Mouse (Mus musculus): ENCODE results near the gene Rbm46. TPM values are rescaled to one million over a fixed set of nuclear protein-coding genes. Genes with fewer than 3 reads are reported as not detected.
A peak's percentile ranks its signal among the peaks of the same experiment; 100 is the strongest.

The Rbm46 gene
- polyA plus RNA-seq (2012; rRNA removed), result not detected in 2 replicates

DNA sequence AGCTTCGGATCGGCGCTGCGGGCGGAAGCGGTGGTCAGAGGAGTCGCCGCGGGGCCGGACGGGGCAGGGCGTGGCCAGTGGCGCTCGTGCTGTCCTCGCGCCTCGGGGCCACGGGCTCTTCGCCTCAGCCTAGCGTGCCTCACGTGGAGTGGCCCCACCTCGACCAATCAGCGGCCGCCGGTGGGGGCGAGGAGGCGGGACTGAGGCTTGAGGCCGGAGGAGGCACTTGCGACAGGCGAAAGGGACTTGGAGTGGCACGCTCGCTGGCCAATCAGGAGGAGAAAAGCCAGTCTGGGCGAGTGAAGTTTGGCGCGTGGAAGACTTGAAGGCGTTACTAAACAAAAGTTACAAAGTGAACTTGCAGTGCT is at the start of gene Rbm46:
Gene Rbm46 (minus strand): TSS at position 112 of the 368 bp plus-strand sequence.
- peak; percentile 2 for DNase-seq
- TF ChIP-seq POLR2A (IDR thresholded peaks at IDR 0.05; ENCODE audit: control insufficient read depth, extremely low read depth, insufficient read depth, low read length, poor library complexity) (no peak), CTCF (IDR thresholded peaks at IDR 0.05; ENCODE audit: borderline replicate concordance, control insufficient read depth, extremely low read depth, insufficient read depth, low read length, poor library complexity) (no peak)
- Histone ChIP-seq H3K4me3 (ENCODE audit: control insufficient read depth, insufficient read depth, low read length) (no peak within 1 kb of the TSS), H3K4me1 (replicated peaks; ENCODE audit: control insufficient read depth, insufficient read depth, low read length) (no peaks in the 10 kb centered on the region), H3K27ac (ENCODE audit: control insufficient read depth, insufficient read depth, low read length) (no peak within 1 kb of the TSS), H3K27me3 (ENCODE audit: control insufficient read depth, insufficient read depth, low read length) (peaks cover 5% of the 10 kb centered on the region; the same call in 1 of the 2 replicates), H3K36me3 (ENCODE audit: control insufficient read depth, insufficient read depth, low read length) (no peaks in the 10 kb centered on the region)
- WGBS, result 32% methylated on average over 36 of the region's 36 CpGs

DNA sequence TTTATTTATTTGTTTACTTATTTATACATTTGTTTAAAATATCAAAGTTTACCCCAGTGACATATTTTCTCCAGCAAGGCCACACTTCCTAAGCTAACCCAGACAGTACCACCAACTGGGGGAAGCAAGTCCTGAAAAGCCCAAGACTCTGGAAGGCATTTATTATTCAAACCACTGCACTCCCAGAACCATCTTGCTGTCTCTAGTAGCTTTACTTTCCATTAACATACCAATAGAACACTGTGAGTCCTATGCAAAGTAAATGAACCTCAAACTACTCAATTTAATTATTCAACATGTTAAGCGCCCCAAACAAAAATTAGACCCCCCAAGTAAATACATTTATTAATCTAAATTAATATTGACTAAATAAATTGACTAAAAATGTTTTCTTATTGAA is 39.3 kb upstream of the Rbm46 start:
- Histone ChIP-seq H3K27ac (ENCODE audit: control insufficient read depth, insufficient read depth, low read length) (no peak overlapping the region), H3K4me1 (replicated peaks; ENCODE audit: control insufficient read depth, insufficient read depth, low read length) (no peaks in the 10 kb centered on the region), H3K27me3 (ENCODE audit: control insufficient read depth, insufficient read depth, low read length) (no peaks in the 10 kb centered on the region), H3K36me3 (ENCODE audit: control insufficient read depth, insufficient read depth, low read length) (no peaks in the 10 kb centered on the region), H3K4me3 (ENCODE audit: control insufficient read depth, insufficient read depth, low read length) (no peak overlapping the region)
- no peak for DNase-seq
- TF ChIP-seq POLR2A (IDR thresholded peaks at IDR 0.05; ENCODE audit: control insufficient read depth, extremely low read depth, insufficient read depth, low read length, poor library complexity) (no peak), CTCF (IDR thresholded peaks at IDR 0.05; ENCODE audit: borderline replicate concordance, control insufficient read depth, extremely low read depth, insufficient read depth, low read length, poor library complexity) (no peak)
- 83% methylated on average over 1 of the region's 1 CpGs for WGBS

DNA sequence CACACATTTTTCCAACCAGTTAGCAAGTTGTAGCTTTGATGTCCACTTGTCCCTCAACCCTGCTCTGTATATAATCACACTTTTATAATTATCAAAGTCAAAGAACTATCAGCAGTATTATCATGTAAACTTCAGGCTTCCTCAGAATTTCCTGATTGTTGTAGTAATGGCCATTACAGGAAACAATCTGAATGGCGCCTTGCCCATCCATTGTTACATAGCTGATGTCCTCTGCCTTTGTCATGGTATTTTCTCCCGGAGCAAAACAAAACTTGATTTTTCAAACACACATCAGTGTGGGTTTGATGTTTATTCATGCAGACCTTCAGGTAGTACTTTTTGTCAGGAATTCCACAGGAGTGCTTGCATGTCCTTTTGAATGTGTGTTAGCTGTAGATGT is 32.4 kb upstream of the Rbm46 start:
- DNase-seq, result no peak
- Histone ChIP-seq H3K27ac (ENCODE audit: control insufficient read depth, insufficient read depth, low read length) (no peak overlapping the region), H3K36me3 (ENCODE audit: control insufficient read depth, insufficient read depth, low read length) (no peaks in the 10 kb centered on the region), H3K4me3 (ENCODE audit: control insufficient read depth, insufficient read depth, low read length) (no peak overlapping the region), H3K4me1 (replicated peaks; ENCODE audit: control insufficient read depth, insufficient read depth, low read length) (no peaks in the 10 kb centered on the region), H3K27me3 (ENCODE audit: control insufficient read depth, insufficient read depth, low read length) (no peaks in the 10 kb centered on the region; the same call in 1 of the 2 replicates)
- TF ChIP-seq POLR2A (IDR thresholded peaks at IDR 0.05; ENCODE audit: control insufficient read depth, extremely low read depth, insufficient read depth, low read length, poor library complexity), result no peak
- no peak for TF ChIP-seq CTCF (IDR thresholded peaks at IDR 0.05; ENCODE audit: borderline replicate concordance, control insufficient read depth, extremely low read depth, insufficient read depth, low read length, poor library complexity)
- WGBS, result 42% methylated on average over 2 of the region's 2 CpGs

DNA sequence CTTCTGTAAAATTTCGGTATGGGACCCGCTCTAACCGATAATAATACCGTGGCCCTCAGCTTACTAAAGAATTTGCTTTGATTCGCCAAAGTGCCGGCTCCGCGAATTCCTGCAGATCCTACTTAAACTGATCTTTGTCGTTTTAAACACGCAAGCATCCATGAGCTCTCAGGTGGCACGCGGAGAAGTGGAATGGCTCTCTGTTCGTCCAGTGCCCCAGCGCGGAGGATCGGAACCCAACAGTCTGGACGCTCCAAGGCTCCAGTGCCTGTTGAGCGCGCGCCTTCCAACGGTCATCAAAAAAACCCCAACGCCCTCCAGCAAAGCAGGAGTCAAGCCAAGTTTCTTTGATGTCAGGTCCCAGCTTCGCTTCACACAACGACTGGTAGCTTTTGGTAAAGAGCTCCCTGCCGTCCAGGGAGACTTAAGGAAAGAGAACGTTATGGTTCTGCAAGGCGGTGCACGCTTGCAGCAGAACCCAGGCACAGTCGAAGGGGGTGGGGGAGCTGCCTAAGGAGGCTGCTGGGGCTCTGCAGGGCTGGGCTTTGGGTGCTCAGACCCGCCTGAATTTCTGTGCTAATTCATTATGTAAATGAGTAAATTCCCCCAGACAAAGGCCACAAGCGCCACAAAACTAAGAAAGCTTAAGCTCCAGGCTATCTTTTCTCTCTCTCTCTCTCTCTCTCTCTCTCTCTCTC is 28.1 kb upstream of the Rbm46 start:
- Histone ChIP-seq H3K27me3 (ENCODE audit: control insufficient read depth, insufficient read depth, low read length) (no peaks in the 10 kb centered on the region; the same call in 1 of the 2 replicates), H3K4me1 (replicated peaks; ENCODE audit: control insufficient read depth, insufficient read depth, low read length) (no peaks in the 10 kb centered on the region), H3K4me3 (ENCODE audit: control insufficient read depth, insufficient read depth, low read length) (no peak overlapping the region), H3K27ac (ENCODE audit: control insufficient read depth, insufficient read depth, low read length) (no peak overlapping the region), H3K36me3 (ENCODE audit: control insufficient read depth, insufficient read depth, low read length) (no peaks in the 10 kb centered on the region)
- WGBS, result 5% methylated on average over 31 of the region's 31 CpGs
- DNase-seq, result no peak
- TF ChIP-seq CTCF (IDR thresholded peaks at IDR 0.05; ENCODE audit: borderline replicate concordance, control insufficient read depth, extremely low read depth, insufficient read depth, low read length, poor library complexity), result no peak
- TF ChIP-seq POLR2A (IDR thresholded peaks at IDR 0.05; ENCODE audit: control insufficient read depth, extremely low read depth, insufficient read depth, low read length, poor library complexity), result no peak

DNA sequence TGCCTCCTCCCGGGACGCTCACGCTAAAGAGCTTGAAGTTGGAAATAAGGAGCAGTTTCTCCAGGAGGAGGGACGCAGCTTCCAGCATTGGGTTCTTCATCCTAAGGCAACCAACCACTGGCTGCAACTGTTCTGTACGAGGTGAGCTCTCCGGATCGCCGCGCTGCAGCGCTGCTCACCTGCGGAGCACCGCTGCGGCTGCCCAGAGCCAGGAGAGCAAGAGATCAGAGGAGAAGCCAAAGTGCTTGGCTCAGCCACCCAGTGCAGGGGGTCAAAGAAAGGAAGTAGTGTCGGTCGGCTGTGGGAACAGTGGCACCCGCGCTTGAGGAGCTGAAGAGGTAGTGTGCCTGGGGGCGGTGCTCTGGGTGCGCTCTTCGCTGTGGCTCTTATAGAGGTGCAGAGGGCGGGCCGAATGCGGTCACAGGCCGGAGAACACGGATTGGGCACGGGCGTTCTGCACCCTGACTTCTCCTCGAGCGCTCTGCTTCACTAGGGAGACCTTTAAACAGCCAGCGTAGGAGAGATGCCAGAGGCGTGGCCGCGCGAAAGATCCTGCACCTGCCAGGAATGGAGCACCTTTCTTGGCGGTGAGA is 27.4 kb upstream of the Rbm46 start, which contains the start of gene Lrat:
Gene Lrat (minus strand): TSS at position 361 of the 593 bp plus-strand sequence.
- WGBS, result 2% methylated on average over 35 of the region's 35 CpGs
- Histone ChIP-seq H3K27me3 (ENCODE audit: control insufficient read depth, insufficient read depth, low read length) (no peaks in the 10 kb centered on the region; the same call in 1 of the 2 replicates), H3K4me3 (ENCODE audit: control insufficient read depth, insufficient read depth, low read length) (no peak within 1 kb of the TSS), H3K27ac (ENCODE audit: control insufficient read depth, insufficient read depth, low read length) (no peak within 1 kb of the TSS), H3K36me3 (ENCODE audit: control insufficient read depth, insufficient read depth, low read length) (no peaks in the 10 kb centered on the region), H3K4me1 (replicated peaks; ENCODE audit: control insufficient read depth, insufficient read depth, low read length) (no peaks in the 10 kb centered on the region)
- TF ChIP-seq CTCF (IDR thresholded peaks at IDR 0.05; ENCODE audit: borderline replicate concordance, control insufficient read depth, extremely low read depth, insufficient read depth, low read length, poor library complexity), result no peak
- TF ChIP-seq POLR2A (IDR thresholded peaks at IDR 0.05; ENCODE audit: control insufficient read depth, extremely low read depth, insufficient read depth, low read length, poor library complexity), result no peak
- DNase-seq, result no peak

DNA sequence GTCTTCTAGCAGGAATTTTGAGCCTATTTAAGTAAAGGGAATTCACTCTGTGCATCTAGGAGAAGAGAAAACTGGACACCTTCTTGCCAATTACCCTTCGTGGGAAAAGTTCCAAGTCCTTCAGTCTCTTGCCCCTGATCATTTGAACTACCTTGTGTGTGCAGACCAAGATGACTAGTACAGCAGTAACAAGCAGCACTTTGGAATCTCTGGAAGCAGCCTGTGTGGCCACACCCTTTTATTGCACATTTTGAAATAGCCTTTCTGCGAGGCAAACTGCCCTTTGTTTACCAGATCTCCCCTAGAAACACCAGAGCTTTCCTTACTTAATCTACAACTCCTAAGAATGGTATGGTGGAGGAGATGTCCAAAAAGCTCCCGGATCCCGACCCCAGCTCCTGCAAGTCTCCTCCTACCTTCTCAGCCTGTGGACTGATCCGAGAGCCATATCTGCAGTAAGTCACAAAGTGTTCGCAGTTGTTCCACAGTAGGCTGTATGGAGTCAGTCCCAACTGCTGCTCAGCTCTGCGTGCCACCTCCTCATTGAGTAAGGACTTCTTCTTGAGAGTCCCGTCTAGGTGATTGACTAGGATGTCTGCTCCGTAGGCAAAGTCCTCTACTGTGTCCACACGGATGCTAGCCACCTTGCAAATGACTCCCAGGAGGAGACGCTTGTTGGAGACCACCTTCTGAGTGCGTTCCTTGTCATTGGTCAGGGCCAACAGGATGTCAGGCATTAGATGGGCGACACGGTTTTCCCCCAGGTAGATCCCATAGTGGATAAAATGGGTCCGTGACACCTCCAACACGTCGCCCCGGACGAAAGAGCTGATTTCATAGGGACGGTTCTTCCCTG is 26.7 kb upstream of the Rbm46 start:
- TF ChIP-seq CTCF (IDR thresholded peaks at IDR 0.05; ENCODE audit: borderline replicate concordance, control insufficient read depth, extremely low read depth, insufficient read depth, low read length, poor library complexity) (no peak), POLR2A (IDR thresholded peaks at IDR 0.05; ENCODE audit: control insufficient read depth, extremely low read depth, insufficient read depth, low read length, poor library complexity) (no peak)
- Histone ChIP-seq H3K4me1 (replicated peaks; ENCODE audit: control insufficient read depth, insufficient read depth, low read length) (no peaks in the 10 kb centered on the region), H3K36me3 (ENCODE audit: control insufficient read depth, insufficient read depth, low read length) (no peaks in the 10 kb centered on the region), H3K27me3 (ENCODE audit: control insufficient read depth, insufficient read depth, low read length) (no peaks in the 10 kb centered on the region; the same call in 1 of the 2 replicates), H3K4me3 (ENCODE audit: control insufficient read depth, insufficient read depth, low read length) (no peak overlapping the region), H3K27ac (ENCODE audit: control insufficient read depth, insufficient read depth, low read length) (no peak overlapping the region)
- DNase-seq, result no peak
- WGBS, result 27% methylated on average over 20 of the region's 20 CpGs
